Comparison of ENCODE assay signal across 9 mouse cellular contexts in the genomic region with DNA sequence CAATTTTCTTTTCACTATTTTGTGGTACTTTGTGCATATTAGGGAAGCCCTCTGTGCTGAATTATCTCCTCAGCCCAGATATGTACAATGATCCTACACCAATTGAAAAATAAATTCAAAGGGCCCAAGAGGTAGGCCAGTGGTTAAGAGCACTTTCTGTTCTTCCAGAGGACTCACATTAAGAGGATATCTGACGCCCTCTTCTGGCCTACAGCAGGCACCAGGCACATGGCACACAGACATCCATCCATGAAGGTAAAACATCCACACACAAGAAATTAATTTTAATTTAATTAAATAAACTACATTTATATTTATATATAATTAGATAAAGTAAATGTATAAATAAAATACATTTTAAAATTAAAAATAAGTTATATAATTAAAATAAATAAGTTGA. TPM values are rescaled to one million over a fixed set of nuclear protein-coding genes. Genes with fewer than 3 reads are reported as not detected.
A peak's percentile ranks its signal among the peaks of the same experiment; 100 is the strongest.
DNase-seq lines count a peak whose midpoint lies in the region; ATAC-seq and TF ChIP-seq lines count a peak whose summit lies in the region.
"Had no signal": no experiment of that assay in that cellular context is flagged by ENCODE, and none has a peak within 500 bp of the region (broad histone marks: within the 10 kb centered on the region; RNA-seq: fewer than 3 reads in every experiment).

No protein-coding gene starts in this region.

- peak; percentile 41 for DNase-seq in heart, postnatal 4 days
- DNase-seq in thymus, adult 2 months, result peak; percentile 17
- no peak for DNase-seq in thymus, postnatal 25 days
- peak; percentile 56 for DNase-seq in embryo, embryonic 11 days
- DNase-seq in natural killer cell, adult 2 months (ENCODE audit: low spot score in 2 of 2), result no peak
- DNase-seq in gastrocnemius, postnatal 10 days, result no peak

- H3K27ac ChIP-seq in heart, embryonic 12.5 days (ENCODE audit: poor library complexity, severe bottlenecking), result no peak overlapping the region
- H3K27ac ChIP-seq in thymus, adult 2 months (ENCODE audit: control insufficient read depth, insufficient read depth, low read length), result no peak overlapping the region
- H3K27ac ChIP-seq: midbrain, embryonic 12.5 days had no signal

- H3K9ac ChIP-seq in heart, embryonic 12.5 days, result no peak overlapping the region
- H3K9ac ChIP-seq: midbrain, embryonic 12.5 days had no signal

- WGBS in heart, embryonic 12.5 days, result 5% methylated on average over 1 of the region's 1 CpGs
- WGBS in thymus, adult 2 months, result 11% methylated on average over 1 of the region's 1 CpGs

- H3K27me3 ChIP-seq in heart, embryonic 12.5 days (replicated peaks), result 0 out of 2 replicates have a peak, but pooled peaks cover 7% of the 10 kb centered on the region
- no peaks in the 10 kb centered on the region for H3K27me3 ChIP-seq in thymus, adult 2 months (ENCODE audit: control insufficient read depth, insufficient read depth, low read length)

- no peak overlapping the region for H3K4me3 ChIP-seq in heart, embryonic 12.5 days
- H3K4me3 ChIP-seq in thymus, adult 2 months (ENCODE audit: control insufficient read depth, insufficient read depth, low read length), result no peak overlapping the region
- H3K4me3 ChIP-seq: midbrain, embryonic 12.5 days had no signal

- H3K36me3 ChIP-seq in heart, embryonic 12.5 days, result no peaks in the 10 kb centered on the region
- H3K36me3 ChIP-seq in thymus, adult 2 months (ENCODE audit: control insufficient read depth, insufficient read depth, low read length), result no peaks in the 10 kb centered on the region
- H3K36me3 ChIP-seq: midbrain, embryonic 12.5 days had no signal

- peaks cover 7% of the 10 kb centered on the region for H3K4me1 ChIP-seq in heart, embryonic 12.5 days (replicated peaks)
- H3K4me1 ChIP-seq in thymus, adult 2 months (replicated peaks; ENCODE audit: control insufficient read depth, insufficient read depth, low read length), result peaks cover 8% of the 10 kb centered on the region; the same call in 1 of the 2 replicates
- H3K4me1 ChIP-seq: midbrain, embryonic 12.5 days had no signal

- no peak overlapping the region for H3K4me2 ChIP-seq in heart, embryonic 12.5 days
- H3K4me2 ChIP-seq: midbrain, embryonic 12.5 days had no signal

- no peaks in the 10 kb centered on the region for H3K9me3 ChIP-seq in heart, embryonic 12.5 days (replicated peaks)
- H3K9me3 ChIP-seq: midbrain, embryonic 12.5 days had no signal

- no peak for TF ChIP-seq POLR2A in thymus, adult 2 months (IDR thresholded peaks at IDR 0.05; ENCODE audit: control insufficient read depth, extremely low read depth, insufficient read depth, low read length, poor library complexity)

- no peak for ATAC-seq in heart, embryonic 12.5 days (ENCODE audit: insufficient number of reproducible peaks, low FRiP score)
- ATAC-seq in neutrophil, adult 5-6 weeks (ENCODE audit: extremely low read depth, insufficient number of reproducible peaks, low FRiP score, poor library complexity, severe bottlenecking), result 0 out of 2 replicates have a peak, but pooled peaks have one; percentile 31

- no peak for TF ChIP-seq CTCF in thymus, adult 2 months (IDR thresholded peaks at IDR 0.05; ENCODE audit: borderline replicate concordance, control insufficient read depth, extremely low read depth, insufficient read depth, low read length, poor library complexity)

RNA-seq across cellular contexts. Expression of a gene that starts 25.7 kb away (rescaled TPM):
- total RNA-seq in heart, postnatal 4 days (2021), result 1 to 10 TPM; 8.1 to 8.9 TPM
- 14.1 and 15.5 TPM in 2 replicates for polyA plus RNA-seq in heart, embryonic 12.5 days (2016; fragmentation: Nextera tagmentation; extraction: Ambion mirVana)
- polyA plus RNA-seq in thymus, adult 2 months (2012; rRNA removed), result 24.7 and 26.8 TPM in 2 replicates
- total RNA-seq in neutrophil, adult 5-6 weeks (2017), result 13.3 and 14.6 TPM in 2 replicates
- total RNA-seq in gastrocnemius, postnatal 10 days (2021), result 10 to 100 TPM in 1 of 2 experiments, 1 to 10 TPM in 1; 10.0 to 13.0 TPM

RNA-seq across cellular contexts. Expression of a gene that starts 30.5 kb away (rescaled TPM):
- total RNA-seq in heart, postnatal 4 days (2021), result 10 to 100 TPM; 18.2 to 18.4 TPM
- 22.9 and 23.7 TPM in 2 replicates for polyA plus RNA-seq in heart, embryonic 12.5 days (2016; fragmentation: Nextera tagmentation; extraction: Ambion mirVana)
- polyA plus RNA-seq in thymus, adult 2 months (2012; rRNA removed), result 37.3 and 50.9 TPM in 2 replicates
- total RNA-seq in neutrophil, adult 5-6 weeks (2017), result 20.6 and 22.5 TPM in 2 replicates
- total RNA-seq in gastrocnemius, postnatal 10 days (2021), result 10 to 100 TPM; 19.2 to 19.6 TPM

Comparison
In these comparisons a context has a peak if more than half of its experiments do, and no peak if none do; other contexts are left out.
1. DNase-seq: peak in heart, postnatal 4 days (single experiment), thymus, adult 2 months (single experiment) and embryo, embryonic 11 days (single experiment); none in thymus, postnatal 25 days (single experiment), natural killer cell, adult 2 months (0 of 2) and gastrocnemius, postnatal 10 days (single experiment).